Mouse (Mus musculus): ENCODE data around the gene Pds5b. TPM values are rescaled to one million over a fixed set of nuclear protein-coding genes. Genes with fewer than 3 reads are reported as not detected.
A peak's percentile ranks its signal among the peaks of the same experiment; 100 is the strongest.
"Not testable (repeated sequence)": the region's sequence is repeated elsewhere in the genome, so short reads cannot be mapped to it uniquely, and the experiment has no call there.

Pds5b gene
- polyA plus RNA-seq, 1 experiment from 2014 or later = 39.6 TPM

DNA sequence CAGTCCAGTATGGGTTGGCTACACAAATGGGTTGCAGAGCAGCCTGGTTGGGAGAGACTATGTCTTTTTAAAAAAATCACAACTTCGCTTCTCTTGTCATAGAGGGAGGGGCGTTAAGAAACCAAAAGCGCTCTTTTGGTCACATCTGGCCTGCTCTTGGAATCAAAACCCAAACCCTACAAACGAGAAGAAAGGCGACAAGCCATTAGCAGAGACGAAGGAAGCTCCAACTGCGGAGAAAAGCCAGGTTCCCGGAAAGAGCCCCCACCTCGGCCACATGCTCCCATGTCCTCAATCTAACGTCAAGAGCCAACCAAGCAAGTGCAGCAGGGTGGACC, 8.8 kb upstream of the Pds5b start:
- Histone ChIP-seq H3K9ac (peak overlapping the region; percentile 97), H3K27me3 (no peaks in the 10 kb centered on the region), H3K27ac (peak overlapping the region; percentile 99), H3K4me2 (peak overlapping the region; percentile 76), H3K9me3 (no peaks in the 10 kb centered on the region), H3K36me3 (peaks cover 26% of the 10 kb centered on the region), H3K4me1 (peaks cover 15% of the 10 kb centered on the region), H3K4me3 (peak overlapping the region; percentile 90)
- no peak for ATAC-seq (ENCODE audit: insufficient number of reproducible peaks, insufficient read depth, low FRiP score, low TSS enrichment, low read depth)
- under 1% methylated on average over 10 of the region's 10 CpGs for whole genome bisulfite sequencing

DNA sequence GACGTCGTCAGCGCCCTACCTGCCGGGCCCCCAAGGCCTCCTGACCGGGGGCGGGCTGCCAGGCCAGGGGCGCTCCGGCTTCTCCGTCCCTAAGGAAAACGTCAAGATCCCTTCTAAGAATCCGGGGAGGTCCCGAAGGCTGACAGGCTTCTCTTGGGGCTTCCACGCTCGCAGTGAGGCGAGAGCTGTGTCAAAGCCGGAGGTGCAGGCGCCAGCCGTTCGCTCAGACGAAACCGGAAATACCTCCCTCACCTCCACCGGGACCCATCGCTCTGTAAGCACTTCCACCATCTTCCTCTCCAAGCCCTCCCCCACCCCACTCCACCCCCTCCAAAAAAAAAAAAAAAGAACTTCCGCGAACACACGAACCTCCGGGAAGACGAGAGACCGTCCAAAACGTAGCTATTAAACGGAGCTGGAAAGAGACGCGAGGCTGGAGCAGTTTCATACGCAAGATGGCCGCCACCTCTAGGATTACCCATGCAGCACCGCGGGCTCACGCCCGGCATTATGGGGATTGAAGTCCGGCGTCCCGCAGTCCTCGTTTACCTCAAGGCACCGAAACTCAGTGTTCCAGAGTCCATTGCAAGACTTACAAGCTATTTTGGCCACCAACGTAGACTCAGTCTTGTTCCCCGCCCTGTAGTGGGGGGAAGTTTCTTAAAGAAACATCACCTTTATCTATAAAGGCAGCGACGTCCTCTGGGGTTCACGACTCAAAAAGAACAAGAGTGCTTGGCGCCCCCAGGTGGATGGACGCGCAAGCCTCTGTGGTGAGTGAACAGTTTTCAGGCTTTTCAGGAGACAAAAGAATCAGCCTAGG, 8.2 kb upstream of the Pds5b start:
- no peaks in the 10 kb centered on the region for H3K27me3 ChIP-seq
- peak overlapping the region; percentile 99 for H3K27ac ChIP-seq
- H3K4me2 ChIP-seq = peak overlapping the region; percentile 76
- H3K36me3 ChIP-seq = peaks cover 23% of the 10 kb centered on the region
- no peaks in the 10 kb centered on the region for H3K9me3 ChIP-seq
- H3K4me1 ChIP-seq = peaks cover 15% of the 10 kb centered on the region
- WGBS = under 1% methylated on average over 52 of the region's 52 CpGs
- ATAC-seq (ENCODE audit: insufficient number of reproducible peaks, insufficient read depth, low FRiP score, low TSS enrichment, low read depth) = peak; percentile 97
- peak overlapping the region; percentile 97 for H3K9ac ChIP-seq
- H3K4me3 ChIP-seq = peak overlapping the region; percentile 90

DNA sequence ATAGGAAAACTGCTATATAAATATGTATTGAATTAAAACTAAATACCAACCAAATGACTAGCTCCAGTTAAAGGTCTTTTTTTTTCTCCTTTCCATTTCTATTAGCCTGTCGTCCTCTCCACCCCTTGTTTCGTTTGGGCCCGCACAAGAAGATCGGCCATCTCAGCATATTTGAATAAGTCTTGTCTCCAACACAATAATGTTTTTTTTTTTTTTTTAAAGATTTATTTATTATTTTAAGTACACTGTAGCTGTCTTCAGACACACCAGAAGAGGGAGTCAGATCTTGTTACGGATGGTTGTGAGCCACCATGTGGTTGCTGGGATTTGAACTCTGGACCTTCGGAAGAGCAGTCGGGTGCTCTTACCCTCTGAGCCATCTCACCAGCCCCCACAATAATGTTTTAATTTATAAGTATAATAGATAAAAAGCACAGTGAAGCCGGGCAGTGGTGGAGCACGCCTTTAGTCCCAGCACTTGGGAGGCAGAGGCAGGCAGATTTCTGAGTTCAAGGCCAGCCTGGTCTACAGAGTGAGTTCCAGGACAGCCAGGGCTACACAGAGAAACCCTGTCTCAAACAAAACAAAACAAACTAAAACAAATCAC, 7.3 kb upstream of the Pds5b start, which contains the start of gene N4bp2l2:
N4bp2l2 (minus strand) TSS at position 51 of the 607 bp plus-strand sequence.
- peak within 1 kb of the TSS; percentile 99 for H3K27ac ChIP-seq
- 78% methylated on average over 9 of the region's 9 CpGs for WGBS

DNA sequence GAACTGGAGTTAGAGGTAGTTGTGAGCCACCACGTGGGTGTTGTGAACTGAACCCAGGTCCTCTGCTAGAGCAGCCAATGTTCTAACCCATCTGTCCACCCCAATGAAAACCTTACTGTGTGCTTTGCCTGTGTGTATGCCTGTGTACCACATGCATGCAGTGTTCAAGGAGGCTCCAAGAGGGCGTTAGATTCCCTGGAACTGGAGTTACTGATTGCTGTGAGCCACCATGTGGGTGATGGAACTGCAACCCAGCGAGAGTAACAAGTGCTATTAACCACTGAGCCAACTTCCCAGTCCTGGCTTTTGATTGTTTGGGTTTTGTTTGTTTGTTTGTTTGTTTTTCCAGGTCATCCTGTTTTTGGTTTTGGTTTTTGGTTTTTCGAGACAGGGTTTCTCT, 4.8 kb upstream of the Pds5b start:
- ATAC-seq (ENCODE audit: insufficient number of reproducible peaks, insufficient read depth, low FRiP score, low TSS enrichment, low read depth) = no peak
- H3K9ac ChIP-seq = no peak overlapping the region
- no peak overlapping the region for H3K4me2 ChIP-seq
- no peak overlapping the region for H3K27ac ChIP-seq
- H3K4me3 ChIP-seq = no peak overlapping the region
- 61% methylated on average over 4 of the region's 4 CpGs for WGBS
- H3K27me3 ChIP-seq = no peaks in the 10 kb centered on the region
- no peaks in the 10 kb centered on the region for H3K36me3 ChIP-seq
- H3K9me3 ChIP-seq = no peaks in the 10 kb centered on the region
- H3K4me1 ChIP-seq = peaks cover 4% of the 10 kb centered on the region; the same call in 1 of the 2 replicates

More for the DNA sequence above, 7.3 kb upstream of the Pds5b start, which contains the start of gene N4bp2l2:
- H3K4me3 ChIP-seq = peak within 1 kb of the TSS; percentile 90
- not testable (repeated sequence) for H3K27me3 ChIP-seq; H3K9me3 ChIP-seq; ATAC-seq (ENCODE audit: insufficient number of reproducible peaks, insufficient read depth, low FRiP score, low TSS enrichment, low read depth)
- peaks cover 16% of the 10 kb centered on the region for H3K36me3 ChIP-seq
- H3K4me1 ChIP-seq = peaks cover 13% of the 10 kb centered on the region
- peak within 1 kb of the TSS; percentile 76 for H3K4me2 ChIP-seq
- peak within 1 kb of the TSS; percentile 97 for H3K9ac ChIP-seq

DNA sequence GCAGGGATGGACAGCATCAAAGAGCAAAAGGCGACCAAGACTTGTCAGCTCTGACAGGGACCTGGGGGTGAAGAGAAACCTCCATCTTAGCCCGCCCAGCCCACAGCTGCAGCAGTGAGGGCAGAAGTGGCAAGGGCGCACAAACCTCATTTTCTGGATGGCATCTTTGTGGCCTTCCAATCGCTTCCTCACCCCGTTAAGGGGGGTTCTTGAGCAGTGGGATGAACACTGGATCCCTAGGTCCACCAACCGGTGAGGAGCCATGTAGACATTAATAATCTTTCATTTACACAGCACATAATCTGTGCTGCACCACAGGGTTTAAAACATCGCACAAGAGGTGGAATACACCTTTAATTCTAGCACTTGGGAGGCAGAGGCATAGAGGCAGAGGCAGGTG, 1.2 kb upstream of the Pds5b start:
- peaks cover 6% of the 10 kb centered on the region for H3K4me1 ChIP-seq
- no peak overlapping the region for H3K27ac ChIP-seq
- no peak overlapping the region for H3K9ac ChIP-seq
- no peaks in the 10 kb centered on the region for H3K27me3 ChIP-seq
- H3K36me3 ChIP-seq = no peaks in the 10 kb centered on the region
- no peak overlapping the region for H3K4me3 ChIP-seq
- WGBS = 91% methylated on average over 7 of the region's 7 CpGs
- ATAC-seq (ENCODE audit: insufficient number of reproducible peaks, insufficient read depth, low FRiP score, low TSS enrichment, low read depth) = no peak
- H3K9me3 ChIP-seq = no peaks in the 10 kb centered on the region
- no peak overlapping the region for H3K4me2 ChIP-seq

DNA sequence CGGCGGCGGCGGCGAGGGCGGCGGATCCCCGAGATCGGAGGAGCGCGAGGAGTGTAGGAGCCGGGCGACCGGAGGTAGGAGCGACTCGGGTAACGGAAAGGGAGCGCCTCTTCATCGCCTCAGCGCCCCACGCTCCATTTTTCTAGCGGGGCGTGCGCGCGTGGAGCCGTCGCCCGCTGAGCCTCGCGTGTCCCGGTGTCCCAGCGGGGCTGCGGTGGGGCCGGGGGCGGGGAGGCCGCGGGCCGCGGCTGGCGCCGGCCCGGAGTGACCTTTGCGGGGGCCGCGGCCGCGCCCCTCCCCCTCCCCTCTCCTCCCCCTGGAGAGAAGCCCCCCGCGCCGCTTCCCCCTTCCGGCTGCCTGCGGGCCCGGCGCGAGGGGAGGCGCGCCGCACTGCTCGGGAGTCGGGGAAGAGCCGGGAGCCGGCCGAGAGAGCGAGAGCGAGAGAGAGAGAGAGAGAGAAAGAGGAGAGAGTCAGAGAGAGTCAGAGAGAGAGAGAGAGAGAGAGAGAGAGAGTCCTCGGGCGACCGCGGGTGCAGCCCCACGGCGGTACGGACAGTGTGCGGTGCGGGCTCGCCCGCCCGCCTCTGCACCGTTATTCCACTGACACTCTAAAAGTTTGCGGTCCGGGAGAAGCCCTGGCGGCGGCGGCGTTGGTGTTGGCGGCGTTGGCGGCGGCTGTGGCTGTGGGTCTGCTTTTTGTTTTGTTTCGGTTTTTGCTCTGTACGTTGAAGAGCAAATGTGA, 512 bp downstream of the Pds5b start:
- Histone ChIP-seq H3K4me2 (peak overlapping the region; percentile 65), H3K36me3 (0 out of 2 replicates have a peak, but pooled peaks cover 2% of the 10 kb centered on the region), H3K4me3 (peak overlapping the region; percentile 87), H3K27ac (peak overlapping the region; percentile 97), H3K9ac (peak overlapping the region; percentile 94), H3K9me3 (no peaks in the 10 kb centered on the region), H3K4me1 (peaks cover 6% of the 10 kb centered on the region), H3K27me3 (no peaks in the 10 kb centered on the region)
- WGBS = 1% methylated on average over 41 of the region's 91 CpGs
- ATAC-seq (ENCODE audit: insufficient number of reproducible peaks, insufficient read depth, low FRiP score, low TSS enrichment, low read depth) = peak; percentile 43

DNA sequence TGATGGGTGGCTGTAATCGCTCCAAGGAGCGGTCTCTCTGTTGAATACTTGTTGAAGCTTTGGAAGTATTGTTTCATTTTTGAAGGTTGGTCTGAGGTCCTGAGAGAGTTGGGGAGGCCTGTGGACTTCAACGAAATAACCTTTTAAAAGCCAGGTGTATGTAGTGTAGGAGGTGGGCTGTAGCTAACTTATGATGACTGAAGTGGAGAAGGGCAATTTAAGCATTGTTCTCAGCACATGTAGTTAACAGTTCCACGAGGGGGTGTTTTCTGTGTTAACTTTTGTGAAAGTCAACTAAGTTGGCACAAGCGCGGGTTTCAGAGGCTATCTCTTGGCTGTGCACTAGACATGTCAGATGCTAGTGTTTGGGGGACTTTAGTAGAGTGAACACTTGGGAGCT, 1.3 kb downstream of the Pds5b start:
- H3K4me1 ChIP-seq = peaks cover 6% of the 10 kb centered on the region
- no peaks in the 10 kb centered on the region for H3K27me3 ChIP-seq
- WGBS = 61% methylated on average over 6 of the region's 6 CpGs
- no peak for ATAC-seq (ENCODE audit: insufficient number of reproducible peaks, insufficient read depth, low FRiP score, low TSS enrichment, low read depth)
- peak overlapping the region; percentile 94 for H3K9ac ChIP-seq
- H3K4me3 ChIP-seq = peak overlapping the region; percentile 87
- peak overlapping the region; percentile 65 for H3K4me2 ChIP-seq
- no peak overlapping the region for H3K27ac ChIP-seq
- H3K36me3 ChIP-seq = 0 out of 2 replicates have a peak, but pooled peaks cover 3% of the 10 kb centered on the region
- H3K9me3 ChIP-seq = no peaks in the 10 kb centered on the region

DNA sequence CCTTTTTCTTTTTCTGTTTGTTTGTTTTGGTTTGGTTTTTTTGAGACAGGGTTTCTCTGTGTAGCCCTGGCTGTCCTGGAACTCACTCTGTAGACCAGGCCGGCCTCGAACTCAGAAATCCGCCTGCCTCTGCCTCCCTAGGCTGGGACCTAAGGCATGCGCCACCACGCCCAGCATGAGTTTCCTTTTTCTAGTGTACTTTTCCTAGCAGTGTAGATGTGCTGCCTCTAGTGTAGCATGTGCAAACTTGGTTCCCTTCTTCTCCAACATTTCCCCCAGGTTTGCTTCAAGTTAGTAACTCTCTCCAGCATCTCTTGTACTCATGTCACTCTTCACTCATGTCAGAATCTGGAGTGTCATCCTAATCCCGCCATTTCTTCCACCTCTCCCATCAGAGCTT, 9.3 kb downstream of the Pds5b start:
- H3K4me3 ChIP-seq; H3K9ac ChIP-seq; H3K4me1 ChIP-seq; H3K27me3 ChIP-seq; H3K27ac ChIP-seq; H3K4me2 ChIP-seq; ATAC-seq (ENCODE audit: insufficient number of reproducible peaks, insufficient read depth, low FRiP score, low TSS enrichment, low read depth); H3K36me3 ChIP-seq; H3K9me3 ChIP-seq: not testable (repeated sequence)
- 93% methylated on average over 6 of the region's 6 CpGs for WGBS

DNA sequence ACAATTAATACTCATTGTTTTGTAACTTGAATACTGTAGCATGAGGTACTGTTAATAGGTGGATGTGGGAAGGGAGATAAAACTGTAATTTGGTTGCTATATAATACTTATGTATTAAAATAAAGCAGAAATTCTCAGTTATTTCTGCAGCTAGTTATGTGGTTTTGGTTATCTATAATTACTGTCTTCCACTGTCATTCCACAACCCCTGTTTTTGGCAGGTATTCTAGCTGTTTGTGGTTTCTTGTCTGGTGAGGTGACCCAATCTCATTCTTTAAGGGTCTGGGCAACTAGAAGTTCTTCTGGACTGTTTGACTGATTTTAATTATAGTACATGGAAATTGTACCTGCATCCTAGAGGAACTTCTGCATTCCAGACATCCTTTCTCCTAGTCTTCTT, 17.1 kb downstream of the Pds5b start:
- Histone ChIP-seq H3K9ac (no peak overlapping the region), H3K4me1 (0 out of 2 replicates have a peak, but pooled peaks cover 4% of the 10 kb centered on the region), H3K27me3 (no peaks in the 10 kb centered on the region), H3K4me3 (no peak overlapping the region), H3K36me3 (peaks cover 7% of the 10 kb centered on the region), H3K27ac (no peak overlapping the region), H3K9me3 (no peaks in the 10 kb centered on the region; the same call in 1 of the 2 replicates), H3K4me2 (no peak overlapping the region)
- no peak for ATAC-seq (ENCODE audit: insufficient number of reproducible peaks, insufficient read depth, low FRiP score, low TSS enrichment, low read depth)

DNA sequence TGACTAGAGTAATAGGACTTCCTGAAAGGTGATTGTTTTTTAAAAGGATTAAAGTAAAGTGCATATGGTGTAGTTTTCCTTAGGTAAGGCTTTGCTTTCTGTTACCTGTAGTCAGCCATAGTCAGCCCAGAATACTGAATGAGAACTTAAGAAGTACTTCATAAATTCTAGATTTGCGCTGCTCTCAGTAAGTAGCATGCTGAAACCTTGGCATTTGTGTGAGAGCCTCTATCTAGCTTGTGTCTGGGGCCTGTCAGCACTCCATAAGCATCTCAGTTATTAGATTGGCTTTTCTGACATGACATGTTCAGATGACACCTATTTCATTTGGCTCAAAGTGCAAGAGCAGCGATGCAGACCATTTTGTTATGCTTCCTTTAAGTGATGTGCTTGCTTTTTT, 19.7 kb downstream of the Pds5b start:
- no peaks in the 10 kb centered on the region; the same call in 1 of the 2 replicates for H3K9me3 ChIP-seq
- H3K4me2 ChIP-seq = no peak overlapping the region
- H3K4me3 ChIP-seq = no peak overlapping the region
- no peak overlapping the region for H3K9ac ChIP-seq
- H3K4me1 ChIP-seq = 0 out of 2 replicates have a peak, but pooled peaks cover 4% of the 10 kb centered on the region
- peaks cover 26% of the 10 kb centered on the region for H3K36me3 ChIP-seq
- H3K27me3 ChIP-seq = no peaks in the 10 kb centered on the region
- no peak for ATAC-seq (ENCODE audit: insufficient number of reproducible peaks, insufficient read depth, low FRiP score, low TSS enrichment, low read depth)
- 89% methylated on average over 2 of the region's 2 CpGs for WGBS
- H3K27ac ChIP-seq = no peak overlapping the region

DNA sequence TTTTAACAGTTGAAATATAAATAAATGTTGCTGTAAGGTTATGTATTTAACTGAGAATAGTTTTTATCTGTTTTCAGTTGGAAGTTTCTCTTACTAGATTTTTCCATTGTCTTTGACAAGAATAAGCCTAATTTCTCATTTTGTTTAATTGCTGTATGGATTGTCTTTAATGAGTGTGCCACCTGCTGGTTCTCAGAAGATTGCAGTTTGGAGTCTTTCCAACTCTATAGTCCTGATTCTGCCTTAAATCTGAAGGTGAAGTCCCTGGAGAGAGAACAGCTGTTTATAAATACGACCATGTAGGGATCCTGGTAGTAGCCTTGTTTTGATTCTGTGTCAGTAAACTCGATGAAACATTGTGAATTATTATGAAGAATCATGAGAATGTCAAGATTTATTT, 29.2 kb downstream of the Pds5b start:
- Histone ChIP-seq H3K9me3 (no peaks in the 10 kb centered on the region), H3K36me3 (peaks cover 14% of the 10 kb centered on the region), H3K9ac (no peak overlapping the region), H3K27ac (no peak overlapping the region), H3K4me1 (no peaks in the 10 kb centered on the region), H3K4me3 (no peak overlapping the region), H3K4me2 (no peak overlapping the region), H3K27me3 (no peaks in the 10 kb centered on the region)
- 69% methylated on average over 2 of the region's 2 CpGs for WGBS
- ATAC-seq (ENCODE audit: insufficient number of reproducible peaks, insufficient read depth, low FRiP score, low TSS enrichment, low read depth) = no peak
